Mouse (Mus musculus) spleen, postnatal 36 days (tissue): Measurements from ENCODE around the gene Mknk1.

Source experiments
- DNase-seq, 2 experiments: peaks; one replicate each; pipeline ENCODE4 v3.0.0; 2022; ENCODE audit warnings: low spot score in 2 of 2, mixed read lengths in 1 of 2

The Mknk1 gene

DNA sequence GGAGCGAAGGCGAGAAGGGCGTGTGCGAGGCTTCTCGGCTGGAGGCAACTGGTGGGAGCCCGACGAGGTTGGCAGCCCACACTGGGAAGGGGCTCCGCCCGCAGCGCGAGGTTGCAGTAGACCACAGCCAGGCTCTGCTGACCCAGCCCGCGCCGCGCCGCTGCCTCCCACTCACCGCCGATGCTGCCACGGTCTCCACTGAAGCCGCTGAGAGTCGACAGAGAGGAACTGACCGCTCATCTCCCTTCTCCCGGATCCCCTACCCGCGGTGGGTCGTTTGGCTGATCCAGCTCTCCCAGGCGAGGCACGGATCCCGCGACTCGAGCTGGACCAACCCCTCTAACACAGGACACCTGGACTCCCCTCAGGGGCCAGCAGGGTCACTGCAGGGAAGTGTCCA lies 51.6 kb downstream of the Mknk1 start, which contains the start of gene 6430628N08Rik:
6430628N08Rik (plus strand) TSS at position 113 of the 400 bp plus-strand sequence.
- no peak for DNase-seq

DNA sequence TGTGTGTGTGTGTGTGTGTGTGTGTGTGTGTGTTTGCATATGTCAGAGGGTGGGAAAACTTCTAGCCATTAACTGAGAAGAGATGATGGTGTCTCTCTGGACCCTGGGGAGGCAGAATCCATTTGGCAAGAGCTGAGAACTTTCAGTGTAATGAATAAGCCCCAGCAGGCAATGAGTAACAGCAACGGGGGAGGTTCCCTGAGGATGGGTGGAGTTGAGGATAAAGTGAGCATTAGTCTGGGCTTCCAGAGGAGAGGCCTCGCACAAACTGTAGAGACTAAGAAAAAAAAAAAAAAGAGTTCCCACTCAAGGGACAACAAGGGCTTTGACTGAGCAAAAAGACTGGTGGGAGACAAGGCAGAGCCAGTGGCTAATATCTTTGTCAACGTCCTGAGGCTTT lies 55.3 kb downstream of the Mknk1 start:
- DNase-seq, result no peak

DNA sequence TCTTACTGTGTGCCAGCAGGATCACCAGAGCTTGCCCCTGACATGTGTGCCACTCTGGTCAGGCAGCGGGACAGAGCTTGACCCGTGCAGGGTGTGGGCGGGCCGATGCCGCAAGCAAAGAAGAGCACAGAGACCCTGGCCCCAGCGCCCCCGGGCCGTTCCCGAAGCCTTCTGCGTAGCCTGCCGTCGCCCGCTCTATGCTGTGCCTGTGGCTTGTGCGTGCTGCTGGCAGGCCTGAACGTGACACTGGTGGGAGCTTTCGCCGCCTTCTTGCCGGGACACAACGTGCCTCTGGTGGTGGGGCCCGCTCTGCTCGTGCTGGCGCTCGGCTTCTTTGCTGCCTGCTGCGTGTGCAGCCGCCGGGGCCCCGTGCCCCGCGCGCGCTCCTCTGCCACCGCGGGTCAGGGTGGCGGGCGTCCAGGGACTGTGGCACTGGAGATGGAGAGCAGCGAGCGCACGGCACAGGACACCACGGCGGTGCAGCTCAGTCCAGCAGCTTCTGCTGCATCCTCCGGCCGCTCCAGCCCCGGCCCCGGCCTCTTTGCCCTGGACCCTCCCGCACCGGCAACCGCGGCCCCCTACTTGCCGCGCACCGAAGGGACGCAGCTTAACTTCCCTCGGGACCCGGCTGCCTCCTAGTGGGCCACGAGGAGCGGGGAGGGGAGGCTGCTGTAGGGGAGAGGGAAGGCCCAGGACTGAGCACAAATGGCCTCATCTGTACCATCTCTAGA lies 59.1 kb downstream of the Mknk1 start:
- no peak for DNase-seq

DNA sequence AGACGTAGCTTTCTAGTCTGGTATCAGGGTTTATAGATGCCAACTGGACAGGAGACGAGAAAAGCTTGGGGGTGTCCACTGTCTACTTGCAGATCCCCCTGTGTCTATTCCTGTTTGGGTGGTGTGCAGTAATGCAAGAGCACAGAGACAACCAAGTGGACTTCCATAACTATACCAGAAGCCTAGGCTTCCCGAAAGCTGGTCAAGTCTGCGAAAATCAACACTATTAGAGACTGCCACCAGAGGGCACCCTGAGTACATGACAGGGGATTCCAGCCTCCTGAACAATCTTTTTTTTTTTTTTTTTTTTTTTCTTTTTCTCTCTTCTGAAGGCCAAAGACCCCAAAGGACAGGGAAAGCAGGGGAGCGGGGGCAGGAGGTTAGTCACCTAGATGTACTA lies 63.8 kb downstream of the Mknk1 start:
- peak; percentile 40 to 50 for DNase-seq

DNA sequence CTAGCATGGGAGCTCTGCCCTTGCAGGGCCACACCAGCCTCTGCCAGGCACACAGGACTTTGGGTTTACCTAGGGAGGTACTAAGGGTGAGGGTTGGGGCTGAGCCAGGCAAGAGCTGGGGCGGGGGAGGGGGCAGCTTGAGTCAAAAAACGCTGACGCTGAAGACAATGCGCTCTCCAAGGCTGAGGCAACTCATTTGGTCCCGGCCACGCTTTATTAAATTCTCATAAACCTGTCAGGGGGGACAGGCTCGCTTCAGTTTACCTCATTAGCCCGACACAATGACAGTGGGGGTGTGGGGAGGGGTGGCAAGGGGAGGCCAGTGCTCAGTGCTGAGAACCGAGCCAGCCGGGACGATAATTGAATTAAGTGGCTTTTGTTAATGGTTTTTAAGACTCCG lies 65.4 kb downstream of the Mknk1 start:
- no peak for DNase-seq

DNA sequence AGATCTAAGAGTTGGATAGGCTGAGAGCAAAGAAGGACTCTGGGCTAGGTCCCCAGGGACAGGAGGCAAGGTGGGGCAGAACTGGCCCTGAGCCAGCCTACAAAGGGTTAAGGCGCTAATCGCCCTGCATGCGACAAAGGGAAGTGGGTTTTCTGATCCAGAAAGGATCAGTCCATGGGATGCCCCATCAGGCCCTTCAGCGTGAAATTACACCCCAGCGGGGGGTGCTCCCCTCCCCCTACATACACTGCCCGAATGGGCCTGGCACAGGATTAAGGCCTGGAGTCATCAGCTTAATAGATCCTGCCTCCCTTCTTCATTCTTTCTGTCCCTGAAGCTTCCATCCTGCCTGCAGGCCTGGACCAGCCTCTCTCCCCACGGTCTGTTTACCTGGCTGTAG lies 66.7 kb downstream of the Mknk1 start:
- DNase-seq, result no peak

DNA sequence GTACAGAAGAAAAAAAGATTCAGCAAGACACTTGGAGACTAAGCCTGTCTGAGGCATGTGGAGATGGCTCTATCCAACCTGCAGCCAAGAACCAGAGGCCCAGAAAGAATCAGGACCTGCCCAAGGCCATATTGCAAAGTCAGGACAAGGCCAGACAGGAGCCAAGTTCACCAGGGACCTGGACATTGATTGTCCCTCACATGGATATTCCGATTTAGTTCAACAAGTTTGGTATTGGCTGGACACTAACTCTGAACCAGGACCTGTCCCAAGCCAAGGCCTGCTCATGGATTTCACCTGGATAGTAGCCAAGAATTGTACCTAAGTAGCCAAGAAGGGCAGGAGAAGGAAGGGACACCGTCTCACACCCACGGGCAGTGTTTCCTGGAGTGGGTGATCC lies 67.8 kb downstream of the Mknk1 start:
- no peak for DNase-seq

DNA sequence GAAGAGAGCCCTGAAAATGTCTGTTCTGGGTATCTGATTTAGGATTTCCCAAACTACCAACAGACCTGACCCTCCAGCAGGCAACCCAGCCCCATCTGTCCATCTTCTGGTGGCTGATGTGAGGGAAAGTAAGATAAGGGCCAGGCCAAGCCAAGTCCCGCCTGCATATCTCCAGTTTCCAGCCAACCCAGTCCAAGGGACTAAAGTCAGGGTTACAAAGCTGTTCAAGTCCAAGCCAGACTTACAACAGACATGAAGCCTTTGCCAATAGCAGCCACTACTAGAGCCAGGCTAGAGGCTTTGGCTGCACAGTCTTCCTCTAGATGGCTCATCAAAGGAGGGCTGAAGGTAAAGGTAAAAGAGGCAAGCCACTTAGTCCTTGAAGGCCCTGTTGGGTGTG lies 69.0 kb downstream of the Mknk1 start:
- DNase-seq, result no peak

DNA sequence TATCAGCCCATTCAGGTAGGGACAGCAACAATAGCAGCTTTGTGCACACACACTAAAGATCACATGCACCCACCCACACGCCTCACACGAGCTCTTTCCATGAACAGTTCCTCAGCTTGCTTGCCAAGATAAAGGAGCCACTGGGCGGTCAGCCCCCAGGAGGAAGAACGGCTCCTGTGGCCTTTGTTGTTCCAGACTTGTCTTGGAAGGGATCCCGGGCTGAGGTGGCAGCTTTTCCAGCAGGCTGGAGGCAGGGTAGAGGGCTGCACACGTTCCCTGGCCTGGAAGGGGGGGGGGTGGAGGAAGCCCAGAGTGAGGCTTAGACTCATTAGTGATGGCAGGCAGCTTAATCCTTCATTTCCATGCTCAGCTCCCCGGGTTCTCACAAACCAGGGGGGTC lies 69.6 kb downstream of the Mknk1 start:
- DNase-seq, result no peak

DNA sequence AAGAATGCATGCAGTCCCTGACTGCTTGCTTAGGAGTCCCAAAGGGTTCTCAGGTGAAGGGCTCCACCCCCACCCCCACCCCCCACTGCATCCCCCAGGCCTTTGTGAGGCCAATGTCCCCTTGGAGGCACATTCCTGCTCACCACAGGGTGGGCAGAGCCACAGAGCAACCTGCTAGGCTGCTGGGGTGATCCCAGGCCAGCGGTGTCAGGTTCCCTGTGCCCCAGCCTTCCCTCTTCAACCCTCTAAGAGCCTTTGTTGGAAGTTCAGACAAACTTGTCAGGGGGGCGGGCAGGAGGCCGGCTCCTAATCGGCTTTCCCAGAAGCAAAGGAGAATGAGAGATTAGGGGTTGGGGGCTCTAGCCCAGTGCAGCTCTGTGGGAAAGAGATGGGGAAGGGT lies 72.6 kb downstream of the Mknk1 start:
- no peak for DNase-seq

DNA sequence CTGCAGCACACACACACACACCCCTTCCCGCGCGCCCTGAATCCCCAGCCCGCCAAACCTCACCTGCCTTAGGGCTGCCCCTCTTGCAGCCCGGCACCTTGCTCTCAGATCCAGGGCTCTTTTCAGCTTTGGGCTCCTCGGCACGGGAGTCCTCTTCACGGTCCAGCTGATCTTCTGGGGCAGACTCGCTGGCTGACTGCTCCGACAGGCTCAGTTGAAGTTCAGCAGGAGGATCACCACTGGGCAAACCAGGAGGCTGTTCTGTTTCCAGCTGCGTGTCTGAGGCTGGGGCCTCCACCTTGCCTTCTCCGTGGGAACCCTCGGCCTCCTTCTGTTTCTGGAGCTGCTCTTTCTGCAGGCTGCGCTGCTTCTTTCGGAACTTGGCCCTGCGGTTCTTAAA lies 80.9 kb downstream of the Mknk1 start:
- no peak for DNase-seq

DNA sequence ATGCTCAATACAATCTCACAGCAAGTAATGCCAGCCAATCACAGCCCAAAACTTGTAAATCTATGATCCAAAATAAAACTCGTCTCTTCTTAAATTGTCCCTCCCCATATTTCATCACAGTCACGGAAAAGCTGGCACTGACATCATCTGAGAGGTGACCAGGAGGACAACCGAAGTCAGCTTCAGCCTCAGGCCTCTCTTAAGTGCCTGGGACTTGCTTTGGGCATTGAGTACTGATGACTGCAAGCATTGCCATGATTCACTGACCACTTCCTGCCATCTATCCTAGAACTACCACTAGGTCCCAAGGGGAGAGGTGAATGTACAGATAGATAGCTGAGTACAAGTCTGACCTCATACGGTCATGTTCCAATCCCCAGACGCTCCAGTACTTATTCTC lies 83.7 kb downstream of the Mknk1 start:
- DNase-seq, result no peak

DNA sequence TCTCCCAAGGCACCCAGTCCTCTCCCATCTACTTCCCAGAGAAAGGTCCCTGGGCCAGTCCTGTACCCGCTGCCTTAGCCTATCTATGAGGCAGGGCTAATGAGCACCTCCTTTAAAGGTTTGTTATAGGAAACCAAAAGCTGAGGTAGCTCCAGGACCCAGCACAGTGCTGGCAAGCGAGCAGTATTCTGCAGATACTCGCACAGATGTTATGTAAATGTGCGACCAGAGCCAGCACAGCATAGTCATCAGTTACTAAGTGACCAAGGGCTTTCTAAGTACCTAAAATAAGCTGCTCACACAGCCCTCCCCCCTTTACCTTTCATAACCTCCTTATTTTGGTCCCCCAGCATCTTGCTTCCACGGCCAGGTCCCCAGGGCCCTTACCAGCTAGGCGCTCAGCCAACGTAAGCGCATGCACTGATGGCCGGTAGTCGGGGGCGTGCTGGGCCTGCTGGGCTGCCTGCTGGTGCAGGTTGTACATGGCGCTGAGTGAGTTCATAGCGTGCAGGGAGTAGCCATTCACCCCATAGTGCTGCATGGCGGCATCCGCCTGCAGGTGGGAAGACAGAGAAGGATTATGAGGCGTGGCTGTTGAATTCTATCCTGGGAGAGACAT lies 84.4 kb downstream of the Mknk1 start:
- no peak for DNase-seq

DNA sequence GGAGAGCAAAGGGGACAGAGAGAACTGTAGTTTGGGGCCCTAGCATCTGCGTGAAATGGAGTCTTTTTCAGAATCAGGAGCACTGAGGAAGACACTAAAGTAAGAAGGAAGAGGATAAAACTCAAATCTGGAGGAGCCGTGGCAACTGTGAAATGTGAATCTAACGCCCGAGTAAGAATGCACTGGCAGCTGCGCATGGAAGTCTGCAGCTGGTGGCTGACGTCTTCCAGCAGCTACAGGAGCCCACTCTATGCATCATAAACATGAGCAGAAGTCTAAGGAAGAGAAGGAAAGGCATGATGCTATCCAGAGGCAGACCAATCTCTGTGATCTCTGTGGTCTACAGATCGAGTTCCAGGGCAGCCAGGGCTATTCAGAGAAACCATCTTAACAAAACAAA lies 88.6 kb downstream of the Mknk1 start:
- no peak for DNase-seq
